28 mouse cellular contexts compared by ENCODE assay signal in the genomic region with DNA sequence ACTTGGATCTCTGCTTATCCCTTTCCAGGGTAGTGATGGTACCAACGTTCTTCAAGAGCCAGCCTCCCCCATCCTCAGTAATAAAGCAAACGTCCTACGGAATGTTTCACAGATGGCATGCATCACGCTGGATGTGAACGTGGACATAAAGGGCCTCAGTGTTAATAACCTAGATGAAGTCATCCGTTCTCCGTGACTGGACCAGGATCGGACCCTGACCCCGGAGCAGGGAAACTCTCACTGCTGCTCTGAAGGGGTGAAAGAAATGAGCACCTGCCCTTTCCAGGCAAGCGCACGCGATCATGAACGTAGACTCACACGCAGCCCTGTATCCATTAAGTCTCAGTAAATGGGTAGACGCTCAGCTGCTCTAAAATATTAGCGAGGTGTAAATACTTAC. TPM values are rescaled to one million over a fixed set of nuclear protein-coding genes. Genes with fewer than 3 reads are reported as not detected.
A peak's percentile ranks its signal among the peaks of the same experiment; 100 is the strongest.
DNase-seq lines count a peak whose midpoint lies in the region; ATAC-seq and TF ChIP-seq lines count a peak whose summit lies in the region.
"Had no signal": no experiment of that assay in that cellular context is flagged by ENCODE, and none has a peak within 500 bp of the region (broad histone marks: within the 10 kb centered on the region; RNA-seq: fewer than 3 reads in every experiment).

No protein-coding gene starts in this region.

- H3K4me2 ChIP-seq in heart, embryonic 12.5 days = no peak overlapping the region
- H3K4me2 ChIP-seq in midbrain, embryonic 11.5 days = no peak overlapping the region
- H3K4me2 ChIP-seq in midbrain, embryonic 16.5 days (ENCODE audit: low read length) = no peak overlapping the region
- peak overlapping the region; percentile 13; the same call in 1 of the 2 replicates for H3K4me2 ChIP-seq in kidney, postnatal 0 days (ENCODE audit: low read length)
- H3K4me2 ChIP-seq: embryonic facial prominence, embryonic 13.5 days; heart, embryonic 13.5 days; hindbrain, embryonic 15.5 days; limb, embryonic 15.5 days; liver, embryonic 13.5 days; neural tube, embryonic 13.5 days; stomach, embryonic 15.5 days had no signal

- peak; percentile 71 for DNase-seq in heart, adult 11 months
- peak; percentile 49 for DNase-seq in midbrain, embryonic 11.5 days (ENCODE audit: low spot score, missing footprints)
- peak; percentile 37 for DNase-seq in kidney, postnatal 0 days (ENCODE audit: low spot score)
- DNase-seq in kidney, postnatal 4 days = peak; percentile 26 to 54
- DNase-seq in layer of hippocampus, adult 9-11 months = no peak
- DNase-seq: adrenal gland, postnatal 10 days; cerebellum, adult 8-10 months; gastrocnemius, adult 2 months; gastrocnemius, postnatal 36 days; heart, adult 2 months; heart, postnatal 10 days; liver, embryonic 13.5 days; lung, adult 18-20 months; lung, postnatal 10 days had no signal

- H3K4me3 ChIP-seq in heart, embryonic 12.5 days = no peak overlapping the region
- no peak overlapping the region for H3K4me3 ChIP-seq in midbrain, embryonic 11.5 days (ENCODE audit: low read depth, low read length)
- no peak overlapping the region for H3K4me3 ChIP-seq in midbrain, embryonic 16.5 days (ENCODE audit: low read depth, low read length)
- no peak overlapping the region for H3K4me3 ChIP-seq in kidney, postnatal 0 days (replicated peaks; ENCODE audit: low read depth, low read length)
- H3K4me3 ChIP-seq: embryonic facial prominence, embryonic 13.5 days; forebrain, embryonic 10.5 days; gastrocnemius, adult 2 months; heart, adult 2 months; heart, embryonic 13.5 days; hindbrain, embryonic 15.5 days; layer of hippocampus, adult 2 months; limb, embryonic 15.5 days; liver, embryonic 13.5 days; midbrain, embryonic 10.5 days; neural tube, embryonic 13.5 days; stomach, embryonic 15.5 days had no signal

- H3K27ac ChIP-seq in heart, embryonic 12.5 days (ENCODE audit: poor library complexity, severe bottlenecking) = no peak overlapping the region
- no peak overlapping the region for H3K27ac ChIP-seq in midbrain, embryonic 11.5 days (ENCODE audit: low read depth, low read length)
- no peak overlapping the region for H3K27ac ChIP-seq in midbrain, embryonic 16.5 days (ENCODE audit: low read length)
- no peak overlapping the region for H3K27ac ChIP-seq in kidney, postnatal 0 days
- H3K27ac ChIP-seq: embryonic facial prominence, embryonic 13.5 days; forebrain, embryonic 10.5 days; gastrocnemius, adult 2 months; heart, adult 2 months; heart, embryonic 13.5 days; hindbrain, embryonic 15.5 days; layer of hippocampus, adult 2 months; limb, embryonic 15.5 days; liver, embryonic 13.5 days; midbrain, embryonic 10.5 days; neural tube, embryonic 13.5 days; stomach, embryonic 15.5 days had no signal

- TF ChIP-seq CTCF in kidney, postnatal 0 days (IDR thresholded peaks at IDR 0.05; ENCODE audit: low read depth) = no peak

- no peak overlapping the region for H3K9ac ChIP-seq in heart, embryonic 12.5 days
- H3K9ac ChIP-seq in midbrain, embryonic 11.5 days (ENCODE audit: low read length) = no peak overlapping the region
- no peak overlapping the region for H3K9ac ChIP-seq in midbrain, embryonic 16.5 days (ENCODE audit: low read depth, low read length)
- no peak overlapping the region for H3K9ac ChIP-seq in kidney, postnatal 0 days (ENCODE audit: low read depth, low read length)
- H3K9ac ChIP-seq: embryonic facial prominence, embryonic 13.5 days; heart, embryonic 13.5 days; hindbrain, embryonic 15.5 days; limb, embryonic 15.5 days; liver, embryonic 13.5 days; stomach, embryonic 15.5 days had no signal

- no peaks in the 10 kb centered on the region for H3K36me3 ChIP-seq in heart, embryonic 12.5 days
- H3K36me3 ChIP-seq in midbrain, embryonic 11.5 days (ENCODE audit: control insufficient read depth, insufficient read depth, low read length) = no peaks in the 10 kb centered on the region
- H3K36me3 ChIP-seq in midbrain, embryonic 16.5 days (ENCODE audit: control insufficient read depth, insufficient read depth, low read length) = no peaks in the 10 kb centered on the region
- H3K36me3 ChIP-seq in kidney, postnatal 0 days (ENCODE audit: insufficient read depth, low read length) = no peaks in the 10 kb centered on the region
- H3K36me3 ChIP-seq: embryonic facial prominence, embryonic 13.5 days; forebrain, embryonic 10.5 days; heart, embryonic 13.5 days; hindbrain, embryonic 15.5 days; limb, embryonic 15.5 days; liver, embryonic 13.5 days; neural tube, embryonic 13.5 days; stomach, embryonic 15.5 days had no signal

- peaks cover 8% of the 10 kb centered on the region; the same call in 1 of the 2 replicates for H3K4me1 ChIP-seq in heart, embryonic 12.5 days (replicated peaks)
- H3K4me1 ChIP-seq in midbrain, embryonic 11.5 days (ENCODE audit: control insufficient read depth, insufficient read depth, low read length) = peaks cover 6% of the 10 kb centered on the region
- peaks cover 3% of the 10 kb centered on the region; the same call in 1 of the 2 replicates for H3K4me1 ChIP-seq in midbrain, embryonic 16.5 days (ENCODE audit: control insufficient read depth, insufficient read depth, low read length)
- 0 out of 2 replicates have a peak, but pooled peaks cover 5% of the 10 kb centered on the region for H3K4me1 ChIP-seq in kidney, postnatal 0 days (replicated peaks; ENCODE audit: insufficient read depth, low read length)
- H3K4me1 ChIP-seq: liver, embryonic 13.5 days; stomach, embryonic 15.5 days had no signal

- peaks cover 15% of the 10 kb centered on the region; the same call in 1 of the 2 replicates for H3K27me3 ChIP-seq in heart, embryonic 12.5 days (replicated peaks)
- H3K27me3 ChIP-seq in midbrain, embryonic 11.5 days (ENCODE audit: control insufficient read depth, insufficient read depth, low read length) = peaks cover 5% of the 10 kb centered on the region
- peaks cover 3% of the 10 kb centered on the region; the same call in 1 of the 2 replicates for H3K27me3 ChIP-seq in midbrain, embryonic 16.5 days (ENCODE audit: control insufficient read depth, insufficient read depth, low read depth, low read length)
- no peaks in the 10 kb centered on the region for H3K27me3 ChIP-seq in kidney, postnatal 0 days (ENCODE audit: insufficient read depth, low read length)
- H3K27me3 ChIP-seq: CH12.LX had no signal

- no peak for ATAC-seq in heart, embryonic 12.5 days (ENCODE audit: insufficient number of reproducible peaks, low FRiP score)
- no peak for ATAC-seq in midbrain, embryonic 11.5 days (ENCODE audit: low FRiP score)
- ATAC-seq in midbrain, embryonic 16.5 days = no peak
- ATAC-seq in kidney, postnatal 0 days (replicated peaks; ENCODE audit: low FRiP score, low read depth) = peak; percentile 74
- ATAC-seq in megakaryocyte progenitor cell, adult 5-6 weeks (replicated peaks; ENCODE audit: poor library complexity) = no peak
- ATAC-seq: forebrain, embryonic 16.5 days had no signal

- H3K9me3 ChIP-seq in heart, embryonic 12.5 days (replicated peaks) = peaks cover 4% of the 10 kb centered on the region; the same call in 1 of the 2 replicates
- no peaks in the 10 kb centered on the region for H3K9me3 ChIP-seq in midbrain, embryonic 11.5 days (ENCODE audit: control insufficient read depth, low read length)
- no peaks in the 10 kb centered on the region for H3K9me3 ChIP-seq in midbrain, embryonic 16.5 days (replicated peaks; ENCODE audit: control insufficient read depth, low read length, poor library complexity, severe bottlenecking)
- no peaks in the 10 kb centered on the region for H3K9me3 ChIP-seq in kidney, postnatal 0 days (replicated peaks; ENCODE audit: low read length)
- H3K9me3 ChIP-seq: embryonic facial prominence, embryonic 13.5 days; heart, embryonic 13.5 days; hindbrain, embryonic 15.5 days; limb, embryonic 15.5 days; liver, embryonic 13.5 days; neural tube, embryonic 13.5 days; stomach, embryonic 15.5 days had no signal

- WGBS in heart, embryonic 12.5 days = 77% methylated on average over 16 of the region's 16 CpGs
- WGBS in midbrain, embryonic 11.5 days = 90% methylated on average over 16 of the region's 16 CpGs
- WGBS in midbrain, embryonic 16.5 days = 87% methylated on average over 16 of the region's 16 CpGs
- WGBS in kidney, postnatal 0 days = 28% methylated on average over 16 of the region's 16 CpGs

RNA-seq across cellular contexts. Expression of a gene that starts 6.0 kb away (rescaled TPM):
- polyA plus RNA-seq in heart, embryonic 12.5 days (2016; fragmentation: Nextera tagmentation; extraction: Ambion mirVana) = 52.1 and 55.0 TPM in 2 replicates
- polyA plus RNA-seq in midbrain, embryonic 11.5 days (2014; fragmentation: Nextera tagmentation; extraction: Ambion mirVana) = 18.8 and 20.4 TPM in 2 replicates
- 33.8 and 45.1 TPM in 2 replicates for polyA plus RNA-seq in midbrain, embryonic 16.5 days (2015; fragmentation: Nextera tagmentation; extraction: Ambion mirVana)
- 10.6 and 12.7 TPM in 2 replicates for polyA plus RNA-seq in kidney, postnatal 0 days (2015; fragmentation: Nextera tagmentation; extraction: Ambion mirVana)
- 5.5 and 7.7 TPM in 2 replicates for total RNA-seq in megakaryocyte progenitor cell, adult 5-6 weeks (2015)
- 1.1 and 2.8 TPM in 2 replicates for total RNA-seq in megakaryocyte progenitor cell, adult 5-6 weeks (2017)
